Mouse (Mus musculus): ENCODE results near the gene Klf11.
"Not testable (repeated sequence)": the region's sequence is repeated elsewhere in the genome, so short reads cannot be mapped to it uniquely, and the experiment has no call there.

Gene Klf11

DNA sequence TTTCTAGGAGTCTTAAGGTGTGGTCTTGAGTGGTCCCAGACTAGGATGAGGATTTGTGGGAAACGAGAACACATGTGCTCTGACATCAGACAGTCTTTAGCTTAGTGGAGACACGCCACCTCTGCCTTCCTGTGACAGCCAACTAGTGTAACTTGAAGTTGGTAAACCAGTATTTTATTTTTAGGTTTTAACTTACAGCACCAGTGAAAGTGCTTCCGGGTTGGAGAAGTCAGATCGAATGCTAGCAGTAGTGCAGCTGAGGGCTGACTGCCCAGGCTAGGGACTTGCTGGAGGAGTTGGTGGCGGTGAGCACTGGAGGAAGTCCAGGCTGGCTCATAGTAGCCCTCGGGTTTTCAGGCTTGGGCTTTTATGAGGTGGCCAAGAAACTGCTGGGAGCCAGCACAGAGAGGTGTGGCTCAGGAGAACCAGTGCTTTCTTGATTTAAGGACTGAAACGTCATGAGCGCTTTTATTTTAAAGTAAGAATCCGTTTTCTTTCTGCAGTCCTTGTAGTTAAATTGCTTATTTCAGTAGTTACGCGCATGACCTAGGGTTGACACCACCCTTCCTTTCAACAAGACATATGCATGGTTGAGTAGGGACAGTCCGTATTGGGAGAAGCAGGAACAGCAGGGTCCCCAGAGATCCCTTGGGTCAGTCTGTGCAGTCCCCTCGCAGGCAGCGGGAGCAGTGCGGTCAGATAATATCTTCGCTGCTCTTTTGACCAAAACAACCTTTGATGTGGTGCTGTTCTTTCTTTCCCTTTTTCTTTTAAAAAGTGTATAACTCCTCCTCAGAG is 3.2 kb downstream of the Klf11 start:
- DNase-seq (ENCODE audit: low spot score) = no peak

DNA sequence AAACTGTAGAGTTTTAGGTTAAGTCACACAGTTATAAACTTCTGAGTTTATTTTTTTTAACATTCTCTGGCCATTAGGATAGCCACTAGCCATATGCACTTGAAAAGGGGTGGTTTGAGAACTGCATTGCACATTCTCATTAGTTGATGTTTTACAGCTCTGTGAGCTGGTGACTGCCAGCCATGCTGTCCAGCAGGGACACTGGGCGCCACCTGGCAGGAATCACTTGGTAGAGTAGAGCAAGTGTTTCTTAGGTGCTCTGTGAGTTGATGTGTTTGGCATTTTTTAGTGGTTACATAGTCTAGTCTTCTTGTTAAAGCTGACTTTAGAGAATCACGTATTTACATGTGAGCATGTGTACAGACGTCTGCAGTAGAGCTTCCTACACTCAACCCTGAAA is 5.4 kb downstream of the Klf11 start:
- no peak for DNase-seq (ENCODE audit: low spot score)

DNA sequence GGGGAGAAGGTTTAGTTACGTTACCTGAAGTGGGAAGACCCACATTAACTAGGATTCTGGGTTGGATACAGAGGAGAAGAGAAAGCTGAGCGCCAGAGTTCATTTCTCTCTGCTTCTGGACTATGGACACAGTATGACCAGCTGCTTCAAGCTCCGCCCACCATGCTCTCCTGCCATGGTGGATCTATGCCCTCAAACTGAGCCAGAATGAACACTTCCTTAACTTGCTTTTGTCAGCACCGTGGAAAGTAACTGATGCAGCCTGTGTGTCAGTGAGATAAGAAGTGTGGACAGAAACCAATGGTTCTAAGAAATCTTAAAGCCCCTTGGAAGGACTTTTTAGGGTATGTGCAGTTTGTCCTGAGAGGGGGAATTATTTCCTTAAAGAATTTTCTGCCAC is 7.9 kb downstream of the Klf11 start:
- DNase-seq (ENCODE audit: low spot score) = no peak

DNA sequence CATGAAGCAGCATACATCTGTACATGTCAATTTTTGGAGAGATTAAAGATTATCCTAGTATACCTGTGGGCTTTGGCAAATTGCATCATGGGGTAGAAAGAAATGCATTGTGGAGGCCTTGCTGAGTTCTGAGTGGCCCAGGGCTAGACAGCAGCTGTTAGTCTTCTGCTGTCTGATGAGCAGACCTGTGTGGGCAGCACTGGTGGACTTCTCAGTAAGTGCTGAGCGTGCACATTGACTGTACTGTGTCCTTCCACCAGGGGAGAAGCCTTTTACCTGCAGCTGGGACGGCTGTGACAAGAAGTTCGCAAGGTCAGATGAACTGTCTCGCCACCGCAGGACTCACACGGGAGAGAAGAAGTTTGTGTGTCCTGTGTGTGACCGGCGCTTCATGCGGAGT is 8.8 kb downstream of the Klf11 start:
- DNase-seq (ENCODE audit: low spot score) = no peak

DNA sequence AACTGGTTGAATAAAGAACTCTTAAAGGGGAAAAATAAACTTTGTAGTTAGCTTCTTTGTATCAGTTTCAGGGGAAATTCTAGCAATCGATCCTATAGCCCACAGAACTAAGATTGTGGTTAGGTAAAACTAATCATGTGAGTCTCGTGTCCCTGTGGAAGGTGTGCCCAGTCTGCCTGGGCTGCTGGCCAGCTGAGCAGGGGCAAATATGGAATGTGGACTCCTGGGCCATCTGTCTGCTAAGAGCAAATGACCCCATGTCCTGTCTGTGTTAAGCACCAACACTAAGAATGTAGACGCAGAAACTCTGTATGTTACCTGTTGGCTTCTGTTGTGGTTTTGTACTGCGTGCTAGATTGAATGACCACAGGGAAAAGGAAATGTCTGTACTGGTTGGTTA is 10.0 kb downstream of the Klf11 start:
- no peak for DNase-seq (ENCODE audit: low spot score)

DNA sequence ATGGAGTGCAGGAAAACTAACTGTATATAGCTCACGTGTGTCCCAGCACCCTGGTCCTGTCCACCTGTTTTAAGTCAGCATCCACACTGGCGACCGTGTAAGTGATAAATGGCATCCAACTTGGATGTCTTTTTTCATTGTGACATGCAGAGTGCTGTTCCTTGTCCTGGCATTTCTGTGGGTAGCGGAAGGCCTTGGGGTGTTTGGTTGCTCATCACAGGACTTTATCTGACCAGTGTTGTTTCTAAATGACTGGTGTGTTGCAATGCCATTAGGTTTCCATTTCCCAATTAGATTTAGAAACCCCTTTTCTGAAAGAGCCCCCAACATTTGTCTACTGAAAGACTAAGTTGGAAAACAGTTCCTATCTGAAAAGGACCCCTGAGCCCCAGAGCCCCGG is 11.1 kb downstream of the Klf11 start:
- no peak for DNase-seq (ENCODE audit: low spot score)

DNA sequence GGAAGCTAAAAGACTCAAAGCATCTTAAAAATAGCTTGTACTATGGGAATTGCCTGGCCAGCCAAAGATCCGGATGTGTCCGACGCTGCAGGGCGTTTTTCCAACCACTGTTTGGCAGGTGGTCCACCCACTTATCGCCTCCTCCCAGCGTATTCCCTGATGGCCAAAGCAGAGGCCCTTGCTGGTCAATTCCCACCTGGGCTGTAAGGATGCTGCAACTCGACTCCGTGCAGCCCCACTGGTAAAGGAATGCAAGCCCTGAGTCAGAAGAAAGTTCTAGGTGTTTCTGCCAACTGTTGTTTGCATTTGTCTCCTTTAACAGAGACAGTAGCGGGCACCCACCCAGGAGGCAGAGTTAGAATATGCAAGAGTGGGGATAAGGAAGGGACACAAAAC is 29.0 kb downstream of the Klf11 start:
- peak; percentile 41 for DNase-seq (ENCODE audit: low spot score)

DNA sequence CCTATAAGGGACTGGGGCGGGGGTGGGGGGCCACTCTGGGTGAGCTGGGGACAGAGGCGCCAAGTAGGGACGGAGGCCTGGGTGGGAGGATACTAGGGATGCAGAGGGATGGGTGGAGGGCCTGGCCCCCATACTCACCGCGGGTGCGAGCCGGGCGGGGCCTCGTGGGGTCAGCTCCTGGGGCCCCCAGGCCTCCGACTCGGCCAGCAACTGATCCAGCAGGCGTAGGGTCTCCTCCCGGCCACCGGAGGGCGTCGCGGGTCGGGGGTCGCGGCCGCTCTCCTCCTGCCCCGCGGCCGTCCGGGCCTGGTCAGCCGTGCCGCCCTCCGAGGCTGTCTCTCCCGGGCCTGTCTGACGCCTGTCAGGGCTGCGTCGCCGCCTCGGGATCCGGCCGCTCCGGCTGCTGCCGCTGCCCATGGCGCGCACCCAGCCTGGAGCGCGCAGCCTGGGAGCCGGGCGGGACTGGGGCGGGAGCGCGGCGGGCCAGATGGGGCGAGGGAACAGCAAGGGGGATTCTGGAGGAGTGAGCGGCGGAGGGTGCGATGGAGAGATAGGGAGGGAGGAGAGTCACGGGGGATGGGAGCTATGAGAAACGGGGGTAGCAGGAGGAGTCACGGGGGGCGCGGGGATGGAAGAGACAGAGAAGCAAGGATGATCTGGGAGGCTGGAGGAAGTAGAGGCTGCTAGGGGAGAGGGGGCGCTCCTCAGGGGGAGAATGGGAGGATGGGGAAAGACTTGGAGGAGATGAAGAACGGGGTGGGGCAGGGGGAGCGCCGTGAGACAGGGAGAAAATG is 29.6 kb downstream of the Klf11 start:
- DNase-seq (ENCODE audit: low spot score) = no peak

DNA sequence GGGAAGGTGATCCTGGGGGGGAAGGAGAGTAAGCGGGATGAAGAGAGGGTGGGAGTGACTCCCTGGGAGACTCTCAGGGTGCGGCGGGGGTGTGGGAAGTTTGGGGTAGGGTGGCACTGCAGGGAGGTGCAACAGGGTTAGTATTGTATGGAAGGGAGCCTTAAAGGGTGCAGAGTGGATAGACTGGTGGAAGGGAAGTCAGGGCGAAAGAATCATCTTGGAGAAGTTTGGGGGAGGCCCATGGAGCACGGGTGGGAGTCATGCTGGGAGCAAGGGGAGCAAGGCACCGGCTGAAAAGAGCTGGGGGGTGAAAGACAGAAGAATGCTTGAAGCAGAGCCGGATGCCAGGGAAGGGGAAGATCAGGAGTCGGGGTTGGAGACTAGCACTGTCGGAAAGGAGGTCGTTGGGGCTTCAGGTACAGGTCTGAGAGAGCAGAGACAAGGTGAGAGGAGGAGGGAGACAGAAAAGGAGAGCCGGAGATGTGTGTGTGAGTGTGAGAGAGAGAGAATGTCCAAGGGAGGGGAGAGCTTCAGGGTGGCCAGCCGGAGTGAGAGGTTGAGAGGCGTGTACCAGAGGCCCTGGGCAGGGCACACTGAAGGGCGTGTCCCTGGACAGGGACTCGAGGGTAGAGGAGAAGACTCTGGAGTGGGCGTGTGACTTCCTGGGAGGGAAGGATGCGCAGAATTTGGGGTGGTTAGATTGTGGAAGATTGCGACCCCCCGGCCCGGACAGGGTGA is 30.4 kb downstream of the Klf11 start, which contains the start of gene Cys1:
TSS of gene Cys1 (minus strand) at position 528 of the 738 bp plus-strand sequence.
- peak; percentile 54 for DNase-seq (ENCODE audit: low spot score)

DNA sequence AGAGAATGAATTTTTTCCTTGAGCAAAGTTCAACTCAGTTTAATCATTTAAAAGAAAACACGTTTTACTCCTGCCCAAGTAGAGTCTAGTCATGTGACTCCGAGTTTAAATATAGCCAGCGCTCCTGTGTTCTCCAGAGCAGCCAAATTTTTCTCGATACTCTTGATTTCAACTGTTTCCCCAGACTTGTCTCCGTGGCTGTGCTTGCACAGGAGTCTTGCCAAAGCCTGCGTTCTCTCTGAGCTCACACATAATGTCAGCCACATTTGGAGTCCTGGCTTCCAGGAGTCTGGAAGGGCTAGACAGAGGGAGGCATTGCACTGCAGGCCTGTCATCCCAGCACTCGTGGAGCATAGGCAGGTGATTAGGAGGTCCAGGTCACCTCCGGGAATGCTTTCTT is 31.5 kb downstream of the Klf11 start:
- peak; percentile 54 for DNase-seq (ENCODE audit: low spot score)

DNA sequence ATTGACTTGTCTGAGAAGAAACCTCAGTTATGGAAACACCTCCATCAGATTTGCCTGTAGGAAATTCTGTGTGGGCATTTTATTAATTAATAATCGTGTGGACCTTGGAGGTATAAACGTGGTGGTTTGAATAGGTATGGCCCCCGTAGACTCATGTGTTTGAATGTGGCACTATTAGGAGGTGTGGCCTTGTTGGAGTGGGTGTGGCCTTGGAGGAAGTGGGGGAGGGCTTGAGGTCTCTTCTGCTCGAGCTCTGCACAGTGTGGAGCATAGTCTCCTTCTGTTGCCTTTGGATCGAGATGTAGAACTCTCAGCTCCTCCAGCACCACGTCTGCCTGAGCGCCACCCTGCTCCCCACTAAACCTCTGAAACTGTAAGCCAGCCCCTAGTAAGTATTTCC is 32.4 kb downstream of the Klf11 start:
- no peak for DNase-seq (ENCODE audit: low spot score)

DNA sequence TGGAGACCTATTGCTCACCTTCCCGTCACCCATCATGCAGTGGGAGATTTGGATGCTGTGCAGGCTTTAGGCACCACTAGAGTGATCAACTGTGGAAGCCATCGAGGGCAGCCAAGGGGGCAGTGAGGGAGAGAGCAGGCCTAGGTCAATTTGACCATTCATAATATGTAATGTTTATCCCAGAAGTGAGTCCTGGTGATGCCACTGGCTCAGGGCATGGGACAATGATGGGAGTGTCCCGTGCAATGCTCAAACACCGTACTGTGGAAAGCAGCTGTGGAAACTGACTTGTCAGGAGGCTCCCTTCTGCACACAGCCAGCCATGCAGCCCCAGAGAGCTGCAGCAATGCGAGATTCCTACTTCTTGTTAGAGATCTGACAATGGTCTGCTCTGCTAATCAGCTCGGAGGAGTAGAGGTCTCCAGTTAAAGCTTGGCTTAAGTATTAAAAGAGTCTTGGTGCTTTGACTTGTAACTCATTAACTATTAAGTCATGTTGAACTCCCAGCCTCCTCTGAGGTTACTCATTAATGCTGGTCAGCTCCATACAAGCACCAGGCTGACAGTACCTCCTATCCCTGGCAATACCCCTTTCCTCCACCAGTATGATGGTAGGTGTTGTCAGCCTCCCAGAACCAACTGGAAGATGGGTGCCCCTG is 35.1 kb downstream of the Klf11 start:
- DNase-seq (ENCODE audit: low spot score) = no peak

DNA sequence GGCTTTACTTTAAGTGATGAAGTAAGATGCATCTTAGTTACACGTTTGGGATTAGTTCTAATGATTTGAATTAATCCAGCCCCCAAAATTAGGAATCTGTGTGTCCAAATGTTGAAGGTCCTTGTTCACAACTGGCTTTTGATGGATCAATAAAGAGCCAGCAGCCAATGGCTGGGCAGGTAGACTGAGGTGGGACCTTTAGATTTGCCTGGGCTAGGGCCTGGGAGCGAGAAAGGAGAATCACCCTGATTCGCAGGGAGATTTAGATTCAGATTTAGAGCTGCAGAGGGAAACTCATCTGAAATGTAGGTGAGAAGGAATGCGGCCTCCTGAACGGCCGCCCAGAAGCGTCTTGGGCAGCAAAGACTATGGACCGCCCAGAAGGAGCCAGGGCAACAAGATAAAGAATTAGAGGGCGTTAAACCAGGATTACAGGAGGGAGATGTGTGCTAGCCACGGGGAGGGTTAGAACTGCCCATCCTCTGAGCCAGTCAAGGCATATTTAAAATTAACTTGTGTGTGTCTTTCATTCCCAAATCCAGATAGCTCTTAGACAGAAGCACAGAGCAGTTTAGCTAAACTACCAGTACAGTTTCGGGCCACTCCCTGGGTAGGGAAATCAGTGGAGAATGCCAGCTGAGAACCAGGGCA is 35.7 kb downstream of the Klf11 start:
- DNase-seq (ENCODE audit: low spot score) = no peak

DNA sequence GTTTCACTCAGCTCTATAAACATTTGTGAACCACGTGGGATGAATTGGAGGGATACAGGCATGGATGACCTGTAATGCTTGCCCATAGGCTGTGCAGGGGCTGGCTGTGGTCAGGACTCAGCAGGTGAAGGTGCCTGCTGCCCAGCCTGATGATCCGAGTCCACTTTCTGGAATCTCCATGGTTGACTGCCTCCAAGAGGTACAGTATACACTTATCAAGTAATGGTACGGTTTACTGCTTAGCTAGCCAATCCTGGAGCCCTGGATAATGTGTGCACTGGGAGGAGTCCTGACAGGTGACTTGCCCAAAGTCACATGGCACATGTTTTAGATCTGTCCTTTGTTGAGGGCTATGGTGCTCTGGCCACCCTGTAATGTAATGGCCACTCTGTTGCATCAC is 39.3 kb downstream of the Klf11 start:
- no peak for DNase-seq (ENCODE audit: low spot score)

DNA sequence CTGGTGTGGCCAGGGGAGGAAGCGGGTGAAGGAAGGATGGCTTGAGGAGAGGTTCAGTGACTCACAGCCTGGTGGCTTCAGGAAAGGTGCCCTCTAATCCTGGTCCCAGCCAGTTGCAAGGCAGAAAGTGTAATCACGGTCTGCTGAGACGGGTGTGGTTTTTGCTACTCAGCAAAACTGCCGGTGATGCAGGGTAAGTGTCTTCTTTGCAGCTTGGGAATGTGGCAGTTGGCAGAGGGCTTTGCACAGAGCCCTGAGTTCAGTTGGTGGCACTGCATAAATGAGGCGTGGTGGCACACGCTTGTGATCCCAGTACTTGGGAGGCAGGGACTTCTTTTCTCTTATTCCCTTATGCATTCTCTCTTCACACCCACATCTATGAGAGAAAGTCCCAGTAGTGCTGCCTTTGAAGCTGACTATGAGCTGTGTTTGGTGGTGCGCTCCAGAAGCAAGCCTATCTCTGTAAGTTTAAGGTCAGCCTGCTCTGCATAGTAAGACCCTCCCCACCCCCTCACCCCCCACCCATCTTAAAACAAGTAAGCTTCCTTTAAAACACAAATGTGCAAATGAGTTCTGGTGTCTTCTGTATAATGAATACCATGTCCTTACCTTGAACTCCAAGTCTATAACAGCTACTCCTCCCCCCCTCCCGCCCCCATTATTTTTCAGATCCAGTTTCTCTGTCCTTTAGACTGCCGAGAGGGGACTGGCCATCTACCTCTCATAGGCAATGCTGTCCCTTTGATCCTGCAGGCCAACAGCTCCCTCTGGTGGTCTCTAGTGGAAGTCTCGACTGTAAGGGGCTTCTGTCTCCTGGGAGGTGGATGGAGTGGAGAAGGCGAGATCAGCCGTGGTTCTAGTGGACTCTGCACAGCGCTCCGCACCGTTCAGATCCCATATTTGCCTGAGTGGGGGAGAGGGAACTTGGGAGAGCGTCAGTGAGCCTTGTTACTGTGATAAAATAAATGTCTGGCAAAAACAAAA is 45.7 kb downstream of the Klf11 start:
- DNase-seq (ENCODE audit: low spot score) = peak; percentile 89

DNA sequence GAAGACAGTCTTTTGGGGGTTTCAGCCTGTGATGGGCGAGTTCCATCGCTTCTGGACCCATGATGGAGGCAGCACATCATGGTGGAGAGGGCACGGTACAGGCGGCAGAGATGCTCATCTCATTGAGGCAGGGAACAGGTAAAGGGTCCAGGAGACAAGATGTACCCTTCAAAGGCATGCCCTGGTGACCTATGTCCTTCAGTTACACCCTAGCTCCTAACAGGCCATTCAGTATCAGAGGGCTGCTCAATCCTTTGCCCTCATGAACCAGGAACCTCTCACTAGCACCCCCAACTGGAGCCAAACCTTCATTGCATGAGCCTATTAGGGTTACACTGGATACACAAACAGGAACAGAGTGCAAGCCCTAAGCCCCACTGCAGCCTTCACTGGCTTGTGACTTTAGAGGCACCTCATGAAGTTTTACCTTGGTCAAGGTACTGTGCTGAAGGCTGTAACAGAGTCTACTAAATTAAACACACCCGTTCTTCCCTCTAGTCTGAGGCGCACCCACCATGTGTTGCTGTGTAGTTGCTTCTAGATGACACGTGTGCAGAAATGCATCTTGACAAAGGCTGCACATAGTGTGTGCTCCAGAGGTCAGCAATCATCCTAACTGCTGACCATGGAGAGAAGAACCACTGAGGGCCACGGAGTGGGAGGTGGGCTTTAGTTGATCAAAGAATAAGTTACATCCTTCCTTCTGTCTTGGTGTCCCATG is 46.6 kb downstream of the Klf11 start:
- DNase-seq (ENCODE audit: low spot score) = no peak

DNA sequence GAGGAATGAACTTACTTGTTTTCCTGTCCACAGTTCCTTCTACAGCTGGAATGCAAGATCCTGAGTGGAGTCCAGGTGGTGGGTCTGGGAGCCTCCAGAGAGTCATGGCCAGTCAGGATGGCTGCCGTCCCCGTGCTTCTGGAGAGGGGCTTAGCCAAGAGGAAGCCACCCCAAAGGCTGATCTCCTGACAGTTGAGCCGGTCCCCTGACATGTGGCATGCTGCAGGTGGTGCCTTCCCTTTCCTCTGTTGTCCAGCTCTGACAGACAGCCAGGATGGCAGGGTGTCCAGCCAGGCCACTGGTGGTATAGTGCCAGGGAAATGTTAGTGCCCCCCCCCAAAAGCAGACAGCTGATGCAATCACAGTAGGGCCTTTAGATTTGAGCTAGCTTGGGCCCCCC is 47.4 kb downstream of the Klf11 start:
- DNase-seq (ENCODE audit: low spot score) = no peak

DNA sequence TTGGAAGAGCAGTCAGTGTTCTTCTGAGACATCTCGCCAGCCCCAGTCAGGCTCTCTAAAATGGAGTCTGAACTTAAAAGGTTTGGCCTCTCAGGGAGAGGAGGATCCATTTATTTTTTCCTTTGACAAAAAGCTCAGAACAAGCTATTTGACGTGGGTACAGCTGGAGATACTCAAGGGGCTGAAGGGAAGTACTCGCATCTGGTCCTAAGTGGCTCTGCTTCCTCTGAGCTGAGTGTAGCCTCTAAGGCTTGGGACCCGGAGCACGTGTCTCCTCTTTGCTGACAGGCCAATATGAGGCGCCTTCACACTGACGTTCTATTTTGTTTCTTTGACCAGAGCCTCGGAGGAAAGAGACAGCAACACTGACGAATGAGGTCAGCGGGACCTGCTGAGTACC is 48.5 kb downstream of the Klf11 start:
- no peak for DNase-seq (ENCODE audit: low spot score)

DNA sequence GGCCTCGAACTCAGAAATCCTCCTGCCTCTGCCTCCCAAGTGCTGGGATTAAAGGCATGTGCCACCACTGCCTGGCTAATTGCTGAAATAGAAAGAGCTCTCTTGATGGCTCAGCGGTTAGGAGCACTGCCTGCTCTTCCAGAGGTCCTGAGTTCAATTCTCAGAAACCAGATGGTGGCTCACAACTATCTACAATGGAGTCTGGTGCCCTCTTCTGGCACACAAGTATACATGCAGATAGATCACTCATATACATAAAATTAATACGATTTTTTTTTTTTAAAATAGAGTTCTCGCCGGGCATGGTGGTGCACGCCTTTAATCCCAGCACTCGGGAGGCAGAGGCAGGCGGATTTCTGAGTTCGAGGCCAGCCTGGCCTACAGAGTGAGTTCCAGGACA is 50.5 kb downstream of the Klf11 start:
- DNase-seq (ENCODE audit: low spot score) = not testable (repeated sequence)

DNA sequence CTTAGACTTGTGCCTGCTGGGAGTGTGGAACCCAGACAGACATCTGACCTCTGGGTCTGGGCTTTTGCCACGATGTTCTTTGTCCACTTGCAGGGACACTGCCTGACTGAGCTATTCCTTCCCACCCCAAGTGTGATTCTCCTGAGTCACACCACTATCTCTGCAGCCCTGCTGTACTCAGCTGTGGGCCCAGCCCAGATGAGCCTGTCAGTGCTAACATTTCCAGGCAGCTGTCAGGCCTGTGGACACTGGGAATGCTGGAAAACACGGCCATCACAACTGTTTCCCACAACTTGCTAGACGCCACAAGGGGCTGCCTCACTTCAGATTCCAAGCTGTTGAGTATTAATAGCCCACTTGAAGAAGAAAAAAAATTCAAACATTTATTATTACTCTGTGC is 51.9 kb downstream of the Klf11 start:
- DNase-seq (ENCODE audit: low spot score) = no peak
